Mouse (Mus musculus) kidney, postnatal 0 days (tissue): ENCODE measurements around the gene Dhrs4. TPM values are rescaled to one million over a fixed set of nuclear protein-coding genes. Genes with fewer than 3 reads are reported as not detected.

Source experiments
- ATAC-seq: fragments of 200-750 bp; cut with Nextera tagmentation; replicated peaks from 2 replicates; pipeline ENCODE4 v1.8.0; 2017; ENCODE audit warnings: low read depth, moderate number of reproducible peaks, moderate TSS enrichment, moderate library complexity; ENCODE audit not compliant: low FRiP score
- DNase-seq: peaks from one replicate; pipeline ENCODE4 v3.0.0-alpha.2; 2016; ENCODE audit warnings: low spot score
- H3K27ac ChIP-seq: fragments of 300-500 bp; sonication (generic); 2 replicates; pipeline ENCODE4 v1.5.1; 2014; ENCODE audit warnings: mild to moderate bottlenecking
- H3K27me3 ChIP-seq: fragments of 300-500 bp; sonication (generic); 2 replicates; pipeline ENCODE4 v1.6.1; 2014; ENCODE audit warnings: low read length, mixed read lengths; ENCODE audit not compliant: insufficient read depth
- H3K36me3 ChIP-seq: fragments of 300-500 bp; sonication (generic); 2 replicates; pipeline ENCODE4 v1.6.1; 2014; ENCODE audit warnings: low read length, mixed read lengths; ENCODE audit not compliant: insufficient read depth
- H3K4me1 ChIP-seq: fragments of 300-500 bp; sonication (generic); replicated peaks from 2 replicates; pipeline ENCODE4 v1.6.1; 2014; ENCODE audit warnings: antibody characterized with exemption, low read length, mixed read lengths; ENCODE audit not compliant: insufficient read depth
- H3K4me2 ChIP-seq: fragments of 300-500 bp; sonication (generic); 2 replicates; pipeline ENCODE4 v1.6.1; 2014; ENCODE audit warnings: mild to moderate bottlenecking, low read length, moderate library complexity, mixed read lengths
- H3K4me3 ChIP-seq: fragments of 300-500 bp; sonication (generic); replicated peaks from 2 replicates; pipeline ENCODE4 v1.5.1; 2014; ENCODE audit warnings: low read depth, low read length
- H3K9ac ChIP-seq: fragments of 300-500 bp; sonication (generic); 2 replicates; pipeline ENCODE4 v1.6.1; 2014; ENCODE audit warnings: low read depth, low read length
- H3K9me3 ChIP-seq: fragments of 300-500 bp; sonication (generic); replicated peaks from 2 replicates; pipeline ENCODE4 v1.6.1; 2016; ENCODE audit warnings: low read length, inconsistent platforms, mixed read lengths
- CTCF ChIP-seq: IDR thresholded peaks from 2 replicates; pipeline ENCODE4 v1.5.1; 2016; ENCODE audit warnings: antibody characterized with exemption, low read depth, mild to moderate bottlenecking, moderate library complexity
- WGBS: fragments of 180-500 bp; shearing (Covaris S2); extraction: QIAGEN DNeasy Blood & Tissue Kit; methylation state at CpG from one replicate; pipeline ENCODE4 v1.1.7; 2014; 5-methylcytosine and 5-hydroxymethylcytosine counted together
- polyA plus RNA-seq: library from polyadenylated mRNA; unstranded; fragments of >200 nt; fragmentation: Nextera tagmentation; extraction: Ambion mirVana; gene quantifications from 2 replicates; pipeline ENCODE4 v1.2.1, GENCODE M21; 2015

Dhrs4 gene
- polyA plus RNA-seq, 1 experiment from 2014 or later = 130 TPM

- ATAC-seq = no peak
- Histone ChIP-seq H3K9me3 (no peaks in the 10 kb centered on the region), H3K27ac (no peak overlapping the region), H3K27me3 (no peaks in the 10 kb centered on the region), H3K4me1 (0 out of 2 replicates have a peak, but pooled peaks cover 4% of the 10 kb centered on the region), H3K9ac (no peak overlapping the region), H3K4me3 (no peak overlapping the region), H3K36me3 (no peaks in the 10 kb centered on the region; the same call in 1 of the 2 replicates), H3K4me2 (no peak overlapping the region)
- DNase-seq = no peak
- WGBS = 36% methylated on average over 3 of the region's 3 CpGs
- TF ChIP-seq CTCF = no peak
Observed at GRCm38 (mm10) chr14:55492103-55492502, 13.5 kb downstream of the Dhrs4 start.

GRCm38 (mm10) chr14:55495509-55496240 is 17.1 kb downstream of the Dhrs4 start:
- Histone ChIP-seq H3K27ac (no peak overlapping the region), H3K9me3 (no peaks in the 10 kb centered on the region), H3K4me2 (no peak overlapping the region), H3K27me3 (no peaks in the 10 kb centered on the region), H3K4me1 (0 out of 2 replicates have a peak, but pooled peaks cover 4% of the 10 kb centered on the region), H3K9ac (no peak overlapping the region), H3K36me3 (no peaks in the 10 kb centered on the region), H3K4me3 (no peak overlapping the region)
- no peak for TF ChIP-seq CTCF
- DNase-seq = no peak
- ATAC-seq = no peak
- 77% methylated on average over 20 of the region's 20 CpGs for WGBS

- ATAC-seq = peak; percentile 17; the same call in 1 of the 2 replicates
- H3K27me3 ChIP-seq = no peaks in the 10 kb centered on the region
- no peaks in the 10 kb centered on the region for H3K4me1 ChIP-seq
- DNase-seq = no peak
- H3K27ac ChIP-seq = no peak overlapping the region
- no peaks in the 10 kb centered on the region for H3K9me3 ChIP-seq
- no peak overlapping the region for H3K4me3 ChIP-seq
- H3K36me3 ChIP-seq = no peaks in the 10 kb centered on the region
- WGBS = 69% methylated on average over 16 of the region's 16 CpGs
- no peak overlapping the region for H3K9ac ChIP-seq
- H3K4me2 ChIP-seq = no peak overlapping the region
- no peak for TF ChIP-seq CTCF
Observed at GRCm38 (mm10) chr14:55496761-55497448, 18.3 kb downstream of the Dhrs4 start.

- peak; percentile 92 for DNase-seq
- no peak overlapping the region for H3K27ac ChIP-seq
- H3K4me2 ChIP-seq = no peak overlapping the region
- TF ChIP-seq CTCF = peak; percentile 100
- H3K27me3 ChIP-seq = no peaks in the 10 kb centered on the region
- 22% methylated on average over 6 of the region's 6 CpGs for WGBS
- H3K36me3 ChIP-seq = no peaks in the 10 kb centered on the region
- no peak overlapping the region for H3K4me3 ChIP-seq
- no peaks in the 10 kb centered on the region for H3K4me1 ChIP-seq
- H3K9ac ChIP-seq = no peak overlapping the region; the same call in 1 of the 2 replicates
- H3K9me3 ChIP-seq = no peaks in the 10 kb centered on the region
- peak; percentile 73 for ATAC-seq
Observed at GRCm38 (mm10) chr14:55497449-55497821, 18.9 kb downstream of the Dhrs4 start.

- no peak for DNase-seq
- Histone ChIP-seq H3K36me3 (no peaks in the 10 kb centered on the region), H3K27ac (no peak overlapping the region), H3K27me3 (no peaks in the 10 kb centered on the region), H3K4me1 (no peaks in the 10 kb centered on the region), H3K4me2 (no peak overlapping the region), H3K4me3 (no peak overlapping the region), H3K9ac (no peak overlapping the region), H3K9me3 (no peaks in the 10 kb centered on the region)
- 76% methylated on average over 9 of the region's 9 CpGs for WGBS
- ATAC-seq = no peak
- TF ChIP-seq CTCF = no peak
Observed at GRCm38 (mm10) chr14:55505612-55506011, 27.1 kb downstream of the Dhrs4 start.

- H3K4me1 ChIP-seq = no peaks in the 10 kb centered on the region
- H3K4me2 ChIP-seq = no peak overlapping the region
- ATAC-seq (no peak), DNase-seq (no peak)
- 36% methylated on average over 7 of the region's 7 CpGs for WGBS
- H3K36me3 ChIP-seq = no peaks in the 10 kb centered on the region
- TF ChIP-seq CTCF = no peak
- no peak overlapping the region for H3K4me3 ChIP-seq
- H3K9ac ChIP-seq = no peak overlapping the region
- no peak overlapping the region for H3K27ac ChIP-seq
- H3K9me3 ChIP-seq = no peaks in the 10 kb centered on the region
- no peaks in the 10 kb centered on the region for H3K27me3 ChIP-seq
Observed at GRCm38 (mm10) chr14:55507801-55508200, 29.2 kb downstream of the Dhrs4 start.
